Mouse (Mus musculus) limb, embryonic 12.5 days (tissue): ENCODE data around the gene Smim20. TPM values are rescaled to one million over a fixed set of nuclear protein-coding genes. Genes with fewer than 3 reads are reported as not detected.

Experiments
- ATAC-seq: fragments of 200-750 bp; cut with Nextera tagmentation; 2 replicates; pipeline ENCODE4 v1.8.0; 2017; ENCODE audit warnings: low read depth, moderate TSS enrichment; ENCODE audit not compliant: insufficient number of reproducible peaks, insufficient read depth, low FRiP score, low TSS enrichment
- H3K27ac ChIP-seq: fragments of 300-500 bp; sonication (generic); 2 replicates; pipeline ENCODE4 v1.5.1; 2016; ENCODE audit warnings: mild to moderate bottlenecking, moderate library complexity
- H3K27me3 ChIP-seq: fragments of 300-500 bp; sonication (generic); 2 replicates; pipeline ENCODE4 v1.6.1; 2016; ENCODE audit warnings: mild to moderate bottlenecking, moderate library complexity
- H3K36me3 ChIP-seq: fragments of 300-500 bp; sonication (generic); 2 replicates; pipeline ENCODE4 v1.6.1; 2016; ENCODE audit warnings: mild to moderate bottlenecking, moderate library complexity
- H3K4me1 ChIP-seq: fragments of 300-500 bp; sonication (generic); replicated peaks from 2 replicates; pipeline ENCODE4 v1.6.1; 2016
- H3K4me2 ChIP-seq: fragments of 300-500 bp; sonication (generic); 2 replicates; pipeline ENCODE4 v1.6.1; 2016; ENCODE audit warnings: mild to moderate bottlenecking, moderate library complexity
- H3K4me3 ChIP-seq: fragments of 300-500 bp; sonication (generic); replicated peaks from 2 replicates; pipeline ENCODE4 v1.5.1; 2016; ENCODE audit warnings: mild to moderate bottlenecking
- H3K9ac ChIP-seq: fragments of 300-500 bp; sonication (generic); replicated peaks from 2 replicates; pipeline ENCODE4 v1.6.1; 2016; ENCODE audit warnings: mild to moderate bottlenecking, moderate library complexity
- H3K9me3 ChIP-seq: fragments of 300-500 bp; sonication (generic); 2 replicates; pipeline ENCODE4 v1.6.1; 2016; ENCODE audit warnings: mild to moderate bottlenecking, moderate library complexity
- WGBS: fragments of 180-500 bp; shearing (Covaris S2); methylation state at CpG from one replicate; pipeline ENCODE4 v1.1.7; 2016; 5-methylcytosine and 5-hydroxymethylcytosine counted together
- polyA plus RNA-seq: library from polyadenylated mRNA; unstranded; fragments of >200 nt; fragmentation: Nextera tagmentation; extraction: Ambion mirVana; gene quantifications from 2 replicates; pipeline ENCODE4 v1.2.1, GENCODE M21; 2016

The Smim20 gene
- polyA plus RNA-seq, 1 experiment from 2014 or later = 66.0 TPM

DNA sequence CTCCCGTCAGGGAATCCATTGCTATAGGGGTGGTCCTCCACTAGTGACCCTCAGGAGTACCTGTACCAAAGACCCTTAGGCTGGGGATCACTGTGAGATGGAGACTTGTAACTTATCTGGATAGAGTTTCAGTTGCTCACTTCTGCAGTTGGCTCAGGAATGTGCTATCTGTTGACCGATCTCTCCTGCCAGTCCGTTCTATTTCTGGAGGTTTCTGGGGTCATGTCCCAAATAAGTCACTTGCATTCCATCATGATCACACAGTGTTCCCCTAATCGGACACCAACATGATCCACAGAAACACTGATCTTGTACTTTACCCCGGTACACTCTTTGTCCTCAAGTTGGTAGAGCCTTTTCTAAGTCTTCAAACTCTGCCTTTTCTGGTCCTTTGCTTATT is 40.6 kb downstream of the Smim20 start:
- Histone ChIP-seq H3K9me3 (no peaks in the 10 kb centered on the region), H3K27ac (no peak overlapping the region), H3K36me3 (no peaks in the 10 kb centered on the region), H3K27me3 (no peaks in the 10 kb centered on the region), H3K4me3 (no peak overlapping the region), H3K4me2 (no peak overlapping the region), H3K9ac (no peak overlapping the region), H3K4me1 (no peaks in the 10 kb centered on the region)
- 91% methylated on average over 5 of the region's 5 CpGs for WGBS
- no peak for ATAC-seq

DNA sequence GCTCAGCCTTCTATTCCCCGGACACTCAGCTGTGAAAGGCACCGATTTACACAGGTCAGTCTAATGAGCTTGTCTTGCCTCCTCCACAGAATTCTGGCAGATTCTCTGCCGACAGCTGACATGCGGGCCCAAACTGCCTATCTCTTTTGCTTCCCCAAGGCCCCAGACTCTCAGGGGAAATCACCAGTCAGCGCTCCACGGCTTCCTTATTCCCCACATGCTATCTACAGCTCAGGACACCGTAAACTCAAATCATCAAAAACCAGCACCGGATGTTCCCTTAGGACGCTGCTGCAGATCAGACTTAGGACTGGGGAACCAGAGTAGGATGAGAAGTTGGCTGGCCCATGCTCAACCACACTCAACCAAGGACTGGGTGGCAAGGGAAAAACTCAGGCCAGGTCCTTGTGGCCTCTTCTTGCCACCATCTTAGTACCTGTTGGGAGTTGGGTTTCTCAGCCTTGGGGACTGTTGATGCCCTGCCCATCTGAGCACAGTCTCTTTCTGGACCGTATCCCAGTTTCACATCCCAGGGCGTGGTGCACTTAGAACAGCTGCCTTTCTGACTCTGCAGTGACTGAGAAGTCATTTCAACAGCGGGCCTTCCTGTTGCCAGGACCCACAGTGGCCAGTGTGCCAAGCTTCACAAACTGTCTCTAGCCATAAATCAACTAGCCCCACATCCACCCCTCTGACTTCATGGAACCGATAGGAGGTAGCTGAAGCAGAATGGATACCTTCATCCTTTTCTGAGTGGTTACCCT is 47.7 kb downstream of the Smim20 start:
- no peak for ATAC-seq
- no peak overlapping the region for H3K27ac ChIP-seq

DNA sequence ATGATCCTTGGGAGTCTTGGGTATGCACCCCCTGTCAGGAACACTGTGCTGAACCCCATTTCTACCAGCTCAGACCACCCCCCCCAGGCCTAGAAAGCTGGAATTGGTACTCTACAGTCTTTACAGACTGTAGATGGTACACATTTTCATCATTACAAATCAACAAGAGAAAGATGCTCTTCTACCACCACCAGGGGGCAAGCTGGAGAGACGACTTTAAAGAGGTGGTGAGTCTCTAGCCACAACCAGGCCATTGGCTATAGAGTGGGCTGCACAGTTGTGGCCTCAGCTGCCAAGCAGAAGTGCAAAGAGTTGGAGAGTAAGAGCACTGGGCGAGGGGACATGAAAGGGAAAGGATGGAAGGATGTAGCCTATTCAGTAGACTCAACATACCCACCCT is 48.9 kb downstream of the Smim20 start:
- H3K27ac ChIP-seq = no peak overlapping the region
- H3K27me3 ChIP-seq = no peaks in the 10 kb centered on the region
- no peaks in the 10 kb centered on the region for H3K36me3 ChIP-seq
- no peak for ATAC-seq
- H3K9ac ChIP-seq = no peak overlapping the region
- 60% methylated on average over 2 of the region's 2 CpGs for WGBS
- no peak overlapping the region for H3K4me2 ChIP-seq
- H3K4me1 ChIP-seq = peaks cover 14% of the 10 kb centered on the region
- no peak overlapping the region for H3K4me3 ChIP-seq
- no peaks in the 10 kb centered on the region for H3K9me3 ChIP-seq

More for the DNA sequence above, 47.7 kb downstream of the Smim20 start:
- Histone ChIP-seq H3K4me1 (peaks cover 3% of the 10 kb centered on the region), H3K4me3 (no peak overlapping the region), H3K9me3 (no peaks in the 10 kb centered on the region), H3K9ac (no peak overlapping the region), H3K27me3 (no peaks in the 10 kb centered on the region), H3K36me3 (no peaks in the 10 kb centered on the region), H3K4me2 (no peak overlapping the region)
- WGBS = 92% methylated on average over 13 of the region's 13 CpGs

DNA sequence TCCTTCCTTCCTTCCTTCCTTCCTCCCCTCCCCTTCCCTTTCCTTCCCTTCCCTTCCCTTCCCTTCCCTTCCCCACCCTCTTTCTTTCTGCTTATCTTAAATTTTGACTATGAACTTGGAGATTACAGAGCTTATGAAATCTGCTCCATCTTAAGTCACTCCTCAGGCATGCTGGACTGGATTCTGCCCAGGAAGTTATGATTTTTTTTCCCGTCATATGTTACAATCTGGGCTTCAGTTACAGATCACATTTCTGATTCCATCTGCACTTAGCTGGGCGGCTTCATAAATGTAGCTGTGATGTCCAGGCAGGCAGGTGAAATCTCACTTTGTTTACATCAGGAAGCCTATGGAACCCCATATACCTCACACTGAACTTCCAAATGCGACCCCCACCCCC is 50.5 kb downstream of the Smim20 start:
- H3K4me2 ChIP-seq = no peak overlapping the region
- H3K36me3 ChIP-seq = no peaks in the 10 kb centered on the region
- H3K27ac ChIP-seq = no peak overlapping the region
- 71% methylated on average over 3 of the region's 3 CpGs for WGBS
- no peaks in the 10 kb centered on the region for H3K9me3 ChIP-seq
- no peak overlapping the region for H3K4me3 ChIP-seq
- no peak overlapping the region for H3K9ac ChIP-seq
- H3K27me3 ChIP-seq = no peaks in the 10 kb centered on the region
- ATAC-seq = no peak
- peaks cover 22% of the 10 kb centered on the region for H3K4me1 ChIP-seq

DNA sequence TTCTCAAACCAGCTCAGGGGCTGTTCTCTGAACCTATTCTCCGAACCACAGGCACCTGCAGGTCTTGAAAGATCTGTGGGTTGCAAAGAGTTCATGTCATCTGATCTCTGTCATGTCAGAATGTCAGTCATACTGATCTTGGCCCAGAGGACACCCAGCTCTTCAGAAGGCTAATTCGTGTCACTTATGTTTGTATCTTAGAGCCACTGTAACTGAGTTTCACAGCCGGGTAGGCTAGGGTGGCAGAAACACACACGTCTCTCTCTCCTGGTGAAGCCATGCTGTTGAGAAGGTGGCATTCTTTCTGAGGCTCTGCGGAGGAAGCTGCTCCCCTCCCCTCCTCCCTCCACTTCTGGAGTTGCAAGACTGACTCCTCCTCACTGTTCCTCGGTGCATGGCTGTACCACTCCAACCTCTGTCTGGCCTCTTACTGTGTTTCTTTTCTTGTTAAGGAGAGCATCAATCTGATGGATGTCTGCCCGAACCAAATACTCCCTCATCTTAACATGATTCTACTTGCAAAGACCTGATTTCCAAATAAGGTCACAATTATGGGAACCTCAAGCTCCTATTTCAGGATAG is 51.1 kb downstream of the Smim20 start:
- no peak overlapping the region for H3K9ac ChIP-seq
- H3K27me3 ChIP-seq = no peaks in the 10 kb centered on the region
- no peak overlapping the region for H3K27ac ChIP-seq
- no peak for ATAC-seq
- no peak overlapping the region for H3K4me3 ChIP-seq
- peaks cover 22% of the 10 kb centered on the region for H3K4me1 ChIP-seq
- no peaks in the 10 kb centered on the region for H3K9me3 ChIP-seq
- H3K36me3 ChIP-seq = no peaks in the 10 kb centered on the region
- no peak overlapping the region for H3K4me2 ChIP-seq
- 86% methylated on average over 7 of the region's 7 CpGs for WGBS

GRCm38 (mm10) chr5:53320331-53320730 is 53.4 kb downstream of the Smim20 start:
- Histone ChIP-seq H3K4me3 (no peak overlapping the region), H3K4me2 (peak overlapping the region; percentile 28; the same call in 1 of the 2 replicates), H3K27me3 (peaks cover 7% of the 10 kb centered on the region; the same call in 1 of the 2 replicates), H3K9ac (0 out of 2 replicates have a peak overlapping the region, but pooled peaks have one; percentile 1), H3K36me3 (no peaks in the 10 kb centered on the region), H3K9me3 (no peaks in the 10 kb centered on the region), H3K27ac (peak overlapping the region; percentile 70; the same call in 1 of the 2 replicates), H3K4me1 (peaks cover 26% of the 10 kb centered on the region)
- 17% methylated on average over 3 of the region's 3 CpGs for WGBS
- peak; percentile 77 for ATAC-seq

- WGBS = 95% methylated on average over 9 of the region's 9 CpGs
- peaks cover 37% of the 10 kb centered on the region for H3K4me1 ChIP-seq
- H3K4me2 ChIP-seq = no peak overlapping the region
- no peak overlapping the region for H3K27ac ChIP-seq
- no peak overlapping the region for H3K4me3 ChIP-seq
- ATAC-seq = no peak
- H3K9ac ChIP-seq = no peak overlapping the region
- no peaks in the 10 kb centered on the region for H3K9me3 ChIP-seq
- peaks cover 7% of the 10 kb centered on the region; the same call in 1 of the 2 replicates for H3K27me3 ChIP-seq
- H3K36me3 ChIP-seq = no peaks in the 10 kb centered on the region
Measured at GRCm38 (mm10) chr5:53321901-53322300, 55.0 kb downstream of the Smim20 start.

DNA sequence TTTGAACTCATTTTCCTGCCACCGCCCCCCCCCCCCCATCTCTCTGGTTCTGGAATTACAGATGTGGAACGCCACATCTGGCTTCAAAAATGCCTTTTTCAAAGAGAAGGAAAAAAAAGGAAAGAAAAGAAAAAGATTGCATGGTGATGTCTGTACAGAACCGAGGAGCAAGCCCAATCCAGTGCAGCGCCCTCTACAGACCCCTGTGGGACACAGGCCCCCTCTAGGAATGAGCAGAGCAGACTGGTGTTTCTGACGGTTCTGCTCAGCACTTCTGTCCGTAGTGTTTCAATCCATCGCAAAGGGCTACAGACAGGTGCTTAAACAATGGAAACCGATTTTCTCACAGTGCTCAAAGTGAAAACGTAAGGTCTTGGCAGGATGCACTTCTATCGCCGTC is 55.6 kb downstream of the Smim20 start:
- WGBS = 82% methylated on average over 11 of the region's 11 CpGs

DNA sequence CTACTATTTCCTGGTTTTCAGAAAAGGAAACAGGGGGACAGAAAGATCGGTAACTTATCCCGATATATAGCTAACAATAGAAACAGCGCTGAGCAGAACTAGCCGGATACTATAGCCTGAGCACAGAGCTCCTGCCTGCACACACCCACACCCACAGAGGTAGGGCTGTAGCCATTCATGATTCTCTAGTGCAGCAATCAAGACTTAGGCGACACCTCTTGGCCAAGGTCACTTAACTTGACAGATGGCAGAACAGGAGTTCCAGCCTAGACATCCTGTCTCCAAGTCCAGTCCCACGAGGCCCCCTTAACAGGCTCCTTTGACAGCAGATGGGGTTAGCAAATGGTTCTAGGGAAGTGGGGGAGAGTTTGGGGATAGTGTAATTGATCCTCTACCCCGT is 56.2 kb downstream of the Smim20 start:
- WGBS = 63% methylated on average over 7 of the region's 7 CpGs
- ATAC-seq = no peak
- Histone ChIP-seq H3K4me2 (no peak overlapping the region), H3K27ac (no peak overlapping the region), H3K4me3 (no peak overlapping the region), H3K9ac (no peak overlapping the region), H3K27me3 (peaks cover 7% of the 10 kb centered on the region; the same call in 1 of the 2 replicates), H3K36me3 (no peaks in the 10 kb centered on the region), H3K9me3 (no peaks in the 10 kb centered on the region), H3K4me1 (peaks cover 37% of the 10 kb centered on the region)

More for the DNA sequence above, 55.6 kb downstream of the Smim20 start:
- Histone ChIP-seq H3K9ac (no peak overlapping the region), H3K27me3 (peaks cover 7% of the 10 kb centered on the region; the same call in 1 of the 2 replicates), H3K36me3 (no peaks in the 10 kb centered on the region), H3K9me3 (no peaks in the 10 kb centered on the region), H3K4me1 (peaks cover 37% of the 10 kb centered on the region), H3K4me3 (no peak overlapping the region), H3K27ac (no peak overlapping the region), H3K4me2 (no peak overlapping the region)
- ATAC-seq = no peak

GRCm38 (mm10) chr5:53324256-53324655 is 57.4 kb downstream of the Smim20 start:
- 77% methylated on average over 3 of the region's 3 CpGs for WGBS

DNA sequence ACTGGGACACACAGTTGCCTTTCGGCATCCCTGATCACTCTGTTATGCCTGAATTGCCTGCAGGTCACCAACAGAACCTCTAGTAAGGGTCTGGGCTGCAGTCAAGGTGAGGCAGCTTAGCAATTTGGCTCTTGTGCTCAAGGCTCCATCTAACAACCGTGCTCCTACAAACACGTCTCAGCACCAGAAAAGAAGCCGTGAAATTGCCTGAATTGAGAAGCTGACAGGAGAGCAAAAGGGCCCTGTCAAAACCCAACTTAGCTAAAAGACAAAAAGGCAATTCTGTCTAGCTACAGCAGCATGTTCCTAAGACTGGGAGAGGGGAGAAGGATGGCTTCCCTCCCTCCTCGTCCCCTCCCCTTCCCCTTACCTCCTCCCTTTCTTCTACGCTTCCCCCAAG is 57.9 kb downstream of the Smim20 start:
- Histone ChIP-seq H3K4me1 (peaks cover 33% of the 10 kb centered on the region), H3K4me3 (no peak overlapping the region), H3K4me2 (no peak overlapping the region), H3K27me3 (peaks cover 7% of the 10 kb centered on the region; the same call in 1 of the 2 replicates), H3K36me3 (no peaks in the 10 kb centered on the region), H3K9me3 (no peaks in the 10 kb centered on the region), H3K27ac (no peak overlapping the region), H3K9ac (no peak overlapping the region)
- no peak for ATAC-seq
- WGBS = 56% methylated on average over 6 of the region's 6 CpGs

More at GRCm38 (mm10) chr5:53324256-53324655, 57.4 kb downstream of the Smim20 start:
- Histone ChIP-seq H3K4me2 (no peak overlapping the region), H3K4me1 (peaks cover 37% of the 10 kb centered on the region), H3K36me3 (no peaks in the 10 kb centered on the region), H3K4me3 (no peak overlapping the region), H3K27me3 (peaks cover 7% of the 10 kb centered on the region; the same call in 1 of the 2 replicates), H3K27ac (no peak overlapping the region), H3K9ac (no peak overlapping the region), H3K9me3 (no peaks in the 10 kb centered on the region)
- ATAC-seq = no peak
